Mouse (Mus musculus): ENCODE data around the gene A930004D18Rik. TPM values are rescaled to one million over a fixed set of nuclear protein-coding genes. Genes with fewer than 3 reads are reported as not detected.

The A930004D18Rik gene
- total RNA-seq (2021) = 1 to 10 TPM; 2.7 to 5.0 TPM
- long read RNA-seq, experiment 1, partial matches to known transcripts = 0 of 3 reads
- long read RNA-seq, experiment 1, other reads (novel, unspliced or antisense) = 2 of 3 reads
- long read RNA-seq, experiment 2, partial matches to known transcripts = 0 of 4 reads
- long read RNA-seq, experiment 2, other reads (novel, unspliced or antisense) = 2 of 4 reads

GRCm38 (mm10) chr2:18037491-18037890 is at the start of gene A930004D18Rik:
TSS of gene A930004D18Rik (minus strand) at chr2:18037737.
- intact Hi-C loops (cut with DNase I) = loop anchor here (10.0 kb wide), 1 partner anchor 1337 kb away; the partner anchor contains the start of gene Msrb2
- no peak for TF ChIP-seq CTCF (IDR thresholded peaks at IDR 0.05)
- no peak within 1 kb of the TSS for H3K27ac ChIP-seq
- H3K4me3 ChIP-seq = no peak within 1 kb of the TSS
- DNase-seq (ENCODE audit: extremely low spot score in 1 of 2, low spot score in 2 of 2) = no peak

- no peak for TF ChIP-seq CTCF (IDR thresholded peaks at IDR 0.05)
- no peak for DNase-seq (ENCODE audit: extremely low spot score in 1 of 2, low spot score in 2 of 2)
- H3K4me3 ChIP-seq = no peak overlapping the region
- intact Hi-C loops (cut with DNase I) = no loop called here
- H3K27ac ChIP-seq = no peak overlapping the region
Measured at GRCm38 (mm10) chr2:18080182-18080860, 42.8 kb upstream of the A930004D18Rik start.

DNA sequence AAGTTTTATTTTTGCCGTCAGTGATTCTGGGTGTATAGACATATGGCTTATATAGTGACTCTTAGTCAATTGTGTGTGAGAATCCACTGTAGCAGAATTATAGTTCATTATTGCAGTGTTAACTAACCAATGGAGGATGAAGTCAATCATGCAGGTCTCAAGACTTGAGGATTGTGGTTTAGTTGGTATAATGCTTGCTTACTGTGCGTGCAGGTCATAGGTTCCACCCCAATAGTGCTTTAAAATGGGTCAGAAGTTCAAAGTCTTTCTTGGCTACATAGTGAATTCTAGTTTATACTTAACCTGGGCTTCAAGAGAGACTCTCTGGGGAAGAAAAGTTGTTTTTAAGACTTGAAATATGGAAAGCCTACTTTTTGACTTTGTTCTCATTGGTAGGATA is 34.4 kb upstream of the A930004D18Rik start:
- H3K27ac ChIP-seq = no peak overlapping the region
- no peak for TF ChIP-seq CTCF (IDR thresholded peaks at IDR 0.05)
- no peak overlapping the region for H3K4me3 ChIP-seq
- intact Hi-C loops (cut with DNase I) = no loop called here
- DNase-seq (ENCODE audit: extremely low spot score in 1 of 2, low spot score in 2 of 2) = no peak

GRCm38 (mm10) chr2:18068071-18068796 is 30.7 kb upstream of the A930004D18Rik start:
- Histone ChIP-seq H3K4me3 (no peak overlapping the region), H3K27ac (no peak overlapping the region)
- DNase-seq (ENCODE audit: extremely low spot score in 1 of 2, low spot score in 2 of 2) = no peak
- no peak for TF ChIP-seq CTCF (IDR thresholded peaks at IDR 0.05)
- intact Hi-C loops (cut with DNase I) = no loop called here

GRCm38 (mm10) chr2:18066436-18066835 is 28.9 kb upstream of the A930004D18Rik start:
- Histone ChIP-seq H3K27ac (no peak overlapping the region), H3K4me3 (no peak overlapping the region)
- intact Hi-C loops (cut with DNase I) = no loop called here
- no peak for TF ChIP-seq CTCF (IDR thresholded peaks at IDR 0.05)
- no peak for DNase-seq (ENCODE audit: extremely low spot score in 1 of 2, low spot score in 2 of 2)

GRCm38 (mm10) chr2:18065708-18066030 is 28.1 kb upstream of the A930004D18Rik start:
- intact Hi-C loops (cut with DNase I) = no loop called here

DNA sequence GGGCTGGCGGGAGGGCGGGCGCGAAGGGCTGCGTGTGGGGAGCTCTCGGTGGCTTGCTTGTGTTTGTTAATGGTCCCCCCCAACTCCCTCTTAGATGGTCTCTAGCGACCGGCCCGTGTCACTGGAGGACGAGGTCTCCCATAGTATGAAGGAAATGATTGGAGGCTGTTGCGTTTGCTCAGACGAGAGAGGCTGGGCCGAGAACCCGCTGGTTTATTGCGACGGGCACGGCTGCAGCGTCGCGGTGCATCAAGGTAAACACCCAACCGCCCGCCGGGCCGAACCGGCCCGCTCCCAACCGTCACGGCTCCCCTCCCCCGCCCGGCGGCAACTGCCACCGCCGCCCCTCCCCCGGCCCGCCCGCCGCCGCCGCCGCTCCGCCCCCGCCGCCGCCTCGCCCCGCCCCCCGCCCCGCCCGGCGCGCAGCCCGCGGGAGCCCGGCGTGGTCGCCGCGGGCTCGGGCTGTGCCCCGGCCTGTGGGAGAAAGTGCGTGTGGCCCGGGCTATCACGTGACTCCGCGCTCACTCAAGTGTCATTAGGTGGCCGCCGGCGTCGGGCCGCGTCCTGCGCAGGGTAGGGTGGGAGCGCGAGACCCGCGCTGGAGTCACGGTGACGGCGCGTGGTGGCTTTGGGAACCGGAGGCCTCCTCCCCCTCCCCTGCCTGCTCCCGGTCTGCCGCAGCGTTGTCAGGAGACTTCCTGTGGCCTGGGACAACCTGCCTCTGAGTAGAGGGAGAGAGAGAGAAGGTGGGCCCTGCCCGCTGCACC is 27.6 kb upstream of the A930004D18Rik start:
- DNase-seq (ENCODE audit: extremely low spot score in 1 of 2, low spot score in 2 of 2) = peak; percentile 66 to 78
- H3K4me3 ChIP-seq = peak overlapping the region; percentile 92
- intact Hi-C loops (cut with DNase I) = loop anchor here (1.0 to 5.0 kb wide), 4 partner anchors 9 to 643 kb away; partner anchors contain the start of gene Bmi1
- H3K27ac ChIP-seq = peak overlapping the region; percentile 97
- TF ChIP-seq CTCF (IDR thresholded peaks at IDR 0.05) = no peak

More at GRCm38 (mm10) chr2:18065708-18066030, 28.1 kb upstream of the A930004D18Rik start:
- H3K27ac ChIP-seq = peak overlapping the region; percentile 71
- no peak for TF ChIP-seq CTCF (IDR thresholded peaks at IDR 0.05)
- DNase-seq (ENCODE audit: extremely low spot score in 1 of 2, low spot score in 2 of 2) = no peak
- H3K4me3 ChIP-seq = peak overlapping the region; percentile 92

GRCm38 (mm10) chr2:18064356-18064858 is 26.9 kb upstream of the A930004D18Rik start:
- no peak for TF ChIP-seq CTCF (IDR thresholded peaks at IDR 0.05)
- H3K4me3 ChIP-seq = peak overlapping the region; percentile 92
- peak overlapping the region; percentile 97 for H3K27ac ChIP-seq
- DNase-seq (ENCODE audit: extremely low spot score in 1 of 2, low spot score in 2 of 2) = peak; percentile 93
- intact Hi-C loops (cut with DNase I) = loop anchor here (1.0 to 5.0 kb wide), 4 partner anchors 8 to 642 kb away; partner anchors contain the start of gene Bmi1

DNA sequence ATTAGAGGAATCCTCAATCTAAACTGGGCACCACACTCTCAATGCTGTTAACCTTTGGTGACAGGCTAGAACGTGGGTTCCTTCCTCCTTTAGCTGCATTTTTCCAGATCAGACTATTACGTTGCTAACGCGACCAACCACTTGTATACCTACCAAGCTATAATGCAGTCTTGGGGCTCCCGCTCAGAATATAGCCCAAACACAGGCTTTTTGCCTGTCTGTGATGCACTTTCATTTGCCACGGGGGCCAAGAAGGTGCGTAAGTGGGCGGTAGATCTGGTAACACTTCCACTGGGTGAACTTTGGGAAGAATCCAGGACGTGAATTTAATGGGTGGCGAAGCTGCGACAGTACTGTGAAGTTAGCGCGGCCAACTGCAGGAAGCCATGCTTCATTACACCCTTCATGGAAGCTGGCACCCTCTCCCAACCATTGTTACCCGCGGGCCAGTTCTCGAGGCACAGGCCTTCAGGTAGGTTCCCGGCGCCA is 26.3 kb upstream of the A930004D18Rik start:
- Histone ChIP-seq H3K4me3 (peak overlapping the region; percentile 92), H3K27ac (peak overlapping the region; percentile 97)
- peak in 1 of 2 experiments; percentile 47 for DNase-seq (ENCODE audit: extremely low spot score in 1 of 2, low spot score in 2 of 2)
- TF ChIP-seq CTCF (IDR thresholded peaks at IDR 0.05) = peak; percentile 18
- intact Hi-C loops (cut with DNase I) = loop anchor here (1.0 to 5.0 kb wide), 4 partner anchors 8 to 642 kb away; partner anchors contain the start of gene Bmi1

- Histone ChIP-seq H3K4me3 (no peak overlapping the region), H3K27ac (no peak overlapping the region)
- no peak for TF ChIP-seq CTCF (IDR thresholded peaks at IDR 0.05)
- no peak for DNase-seq (ENCODE audit: extremely low spot score in 1 of 2, low spot score in 2 of 2)
- intact Hi-C loops (cut with DNase I) = loop anchor here (5.0 kb wide), 3 partner anchors 33 to 638 kb away; partner anchors contain the start of gene Bmi1
Measured at GRCm38 (mm10) chr2:18060396-18060795, 22.9 kb upstream of the A930004D18Rik start.

- Histone ChIP-seq H3K4me3 (no peak overlapping the region), H3K27ac (no peak overlapping the region)
- TF ChIP-seq CTCF (IDR thresholded peaks at IDR 0.05) = no peak
- intact Hi-C loops (cut with DNase I) = loop anchor here (5.0 to 10.0 kb wide), 4 partner anchors 33 to 935 kb away; partner anchors contain the start of genes 4930426L09Rik, Bmi1 and Pip4k2a
- no peak for DNase-seq (ENCODE audit: extremely low spot score in 1 of 2, low spot score in 2 of 2)
Measured at GRCm38 (mm10) chr2:18059891-18060290, 22.4 kb upstream of the A930004D18Rik start.

Data from left cerebral cortex, adult 2 months (tissue).